Mouse (Mus musculus) cortical plate, adult 2 months (tissue): ENCODE results near the gene Pik3r2.

ENCODE experiments used
- CTCF ChIP-seq: fragments of 200-500 bp; IDR thresholded peaks from 2 replicates; pipeline ENCODE4 v1.5.1; 2011; ENCODE audit warnings: mild to moderate bottlenecking, control low read depth, low read length; ENCODE audit not compliant: insufficient read depth; ENCODE audit errors: extremely low read depth
- POLR2A ChIP-seq: fragments of 200-500 bp; IDR thresholded peaks from 2 replicates; pipeline ENCODE4 v1.6.1; 2011; ENCODE audit warnings: mild to moderate bottlenecking, low read length, control low read depth; ENCODE audit not compliant: insufficient read depth; ENCODE audit errors: extremely low read depth

- TF ChIP-seq CTCF = no peak
- TF ChIP-seq POLR2A = no peak
These were observed 1.8 kb downstream of the Pik3r2 start for GRCm38 (mm10) chr8:70774740-70775139.
